Mouse (Mus musculus): ENCODE data around the gene Zfp933. TPM values are rescaled to one million over a fixed set of nuclear protein-coding genes. Genes with fewer than 3 reads are reported as not detected.

Zfp933 gene
- total and polyA plus RNA-seq, 3 experiments, result 2.0 to 5.6 (median 3.0) TPM

- in situ Hi-C loops (cut with MboI; ENCODE audit: low pct_ligation_motif_present, low pct_unique_long_range_greater_than_20kb, low sequenced_read_pairs) (no loop called here), dilution Hi-C loops (cut with MboI; ENCODE audit: extremely low pct_ligation_motif_present, extremely low pct_unique_long_range_greater_than_20kb, low sequenced_read_pairs) (no loop called here)
- TF ChIP-seq UBTF (IDR thresholded peaks at IDR 0.05; ENCODE audit: low read depth, low read length), result no peak
- TF ChIP-seq CTCF (conservative IDR thresholded peaks at IDR 0.05 in 1 of 2, IDR thresholded peaks at IDR 0.05 in 1 of 2; ENCODE audit: low read depth in 2 of 2, low read length in 2 of 2), result no peak
- no peak for TF ChIP-seq MXI1 (IDR thresholded peaks at IDR 0.05; ENCODE audit: low read depth, low read length)
- TF ChIP-seq MEF2A (IDR thresholded peaks at IDR 0.05; ENCODE audit: borderline replicate concordance, low read depth, low read length), result no peak
- no peak for TF ChIP-seq RAD21 (IDR thresholded peaks at IDR 0.05; ENCODE audit: low read depth, low read length)
- TF ChIP-seq E2F4 (IDR thresholded peaks at IDR 0.05; ENCODE audit: insufficient replicate concordance, low read depth, low read length), result no peak
- TF ChIP-seq TCF12 (IDR thresholded peaks at IDR 0.05; ENCODE audit: low read depth, low read length), result no peak
- no peak for TF ChIP-seq USF1 (IDR thresholded peaks at IDR 0.05; ENCODE audit: low read depth, low read length)
- no peak for TF ChIP-seq MAX (IDR thresholded peaks at IDR 0.05; ENCODE audit: low read length)
- no peak for TF ChIP-seq CHD2 (IDR thresholded peaks at IDR 0.05; ENCODE audit: low read length)
These were observed 30.4 kb upstream of the Zfp933 start for GRCm38 (mm10) chr4:147878537-147878936.

DNA sequence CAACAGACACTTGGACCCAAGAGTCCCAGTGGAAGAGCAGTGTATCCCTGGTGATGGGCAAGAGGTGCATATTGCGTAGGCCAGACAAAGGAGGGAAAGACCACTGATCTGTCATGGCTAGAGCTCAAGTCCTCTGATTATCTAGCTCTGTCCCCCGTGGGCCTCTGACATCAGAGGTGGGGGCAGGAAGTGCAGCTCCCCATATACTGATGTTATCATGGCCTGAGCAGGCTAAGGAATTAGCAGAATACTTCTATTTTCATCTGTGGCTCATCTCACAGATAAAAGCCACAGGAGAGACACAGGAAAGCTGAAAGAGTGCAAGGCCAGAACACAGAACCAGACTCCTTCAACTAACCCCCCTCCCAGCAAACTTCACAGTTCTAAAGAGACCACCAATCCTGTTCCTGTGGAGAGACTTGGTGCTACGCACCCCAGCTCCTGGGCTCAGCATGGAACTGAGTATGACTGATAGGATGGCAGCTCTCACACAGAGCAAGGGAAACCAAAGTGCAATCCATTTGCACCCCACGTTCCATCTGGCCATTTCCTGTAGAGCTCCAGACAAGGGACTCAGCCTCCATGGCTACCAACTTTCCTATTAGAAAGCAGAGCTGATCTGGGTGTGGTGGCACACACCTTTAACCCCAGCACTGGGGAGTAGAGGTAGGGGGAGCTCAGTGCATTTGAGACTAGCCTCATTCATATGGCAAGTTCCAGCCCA, 27.8 kb upstream of the Zfp933 start:
- Histone ChIP-seq H3K4me2 (ENCODE audit: insufficient read depth, low read depth, poor library complexity, severe bottlenecking) (no peak overlapping the region), H3K4me1 (ENCODE audit: control insufficient read depth in 1 of 2, insufficient read depth in 2 of 2) (no peaks in the 10 kb centered on the region), H3K9me3 (replicated peaks; ENCODE audit: low read length) (no peaks in the 10 kb centered on the region), H3K4me3 (replicated peaks in 1 of 3; ENCODE audit: low read depth in 2 of 3, low read length in 2 of 3, poor library complexity in 1 of 3) (no peak overlapping the region), H3K79me2 (replicated peaks; ENCODE audit: control insufficient read depth, extremely low read depth, insufficient read depth, poor library complexity, severe bottlenecking) (no peaks in the 10 kb centered on the region; the same call in 1 of the 2 replicates), H3K27ac (ENCODE audit: insufficient read depth, low read depth) (no peak overlapping the region), H3K36me3 (replicated peaks in 1 of 2; ENCODE audit: control insufficient read depth in 1 of 2, insufficient read depth in 1 of 2, low read length in 1 of 2) (peaks cover 79 to 81% of the 10 kb centered on the region in 2 experiments), H3K9ac (ENCODE audit: insufficient read depth, low read depth) (no peak overlapping the region), H3K27me3 (replicated peaks) (no peaks in the 10 kb centered on the region)
- in situ Hi-C loops (cut with MboI; ENCODE audit: low pct_ligation_motif_present, low pct_unique_long_range_greater_than_20kb, low sequenced_read_pairs), result no loop called here
- TF ChIP-seq TCF12 (IDR thresholded peaks at IDR 0.05; ENCODE audit: low read depth, low read length) (no peak), RAD21 (IDR thresholded peaks at IDR 0.05; ENCODE audit: low read depth, low read length) (no peak), NRF1 (IDR thresholded peaks at IDR 0.05; ENCODE audit: low read depth, low read length) (no peak), MAZ (IDR thresholded peaks at IDR 0.05; ENCODE audit: low read depth, low read length) (no peak), ZC3H11A (IDR thresholded peaks at IDR 0.05; ENCODE audit: low read depth, low read length) (no peak), MAFK (IDR thresholded peaks at IDR 0.05; ENCODE audit: insufficient replicate concordance, low read length) (no peak), ELF1 (IDR thresholded peaks at IDR 0.05; ENCODE audit: low read depth, low read length) (no peak), RCOR1 (conservative IDR thresholded peaks at IDR 0.05; ENCODE audit: low read depth, low read length) (no peak), ZMIZ1 (IDR thresholded peaks at IDR 0.05; ENCODE audit: low read depth, low read length) (no peak), MXI1 (IDR thresholded peaks at IDR 0.05; ENCODE audit: low read depth, low read length) (no peak), NELFE (IDR thresholded peaks at IDR 0.05; ENCODE audit: low read depth, low read length) (no peak)
- no peak for DNase-seq (ENCODE audit: extremely low read depth)
- dilution Hi-C loops (cut with MboI; ENCODE audit: extremely low pct_ligation_motif_present, extremely low pct_unique_long_range_greater_than_20kb, low sequenced_read_pairs), result no loop called here

More at GRCm38 (mm10) chr4:147878537-147878936, 30.4 kb upstream of the Zfp933 start:
- no peaks in the 10 kb centered on the region for H3K79me2 ChIP-seq (replicated peaks; ENCODE audit: control insufficient read depth, extremely low read depth, insufficient read depth, poor library complexity, severe bottlenecking)
- no peak overlapping the region for H3K27ac ChIP-seq (ENCODE audit: insufficient read depth, low read depth)
- no peak overlapping the region for H3K4me2 ChIP-seq (ENCODE audit: insufficient read depth, low read depth, poor library complexity, severe bottlenecking)
- DNase-seq (ENCODE audit: extremely low read depth), result no peak
- H3K36me3 ChIP-seq (replicated peaks in 1 of 2; ENCODE audit: control insufficient read depth in 1 of 2, insufficient read depth in 1 of 2, low read length in 1 of 2), result peaks cover 89 to 91% of the 10 kb centered on the region in 2 experiments
- no peaks in the 10 kb centered on the region for H3K4me1 ChIP-seq (ENCODE audit: control insufficient read depth in 1 of 2, insufficient read depth in 2 of 2)
- H3K4me3 ChIP-seq (replicated peaks in 1 of 3; ENCODE audit: low read depth in 2 of 3, low read length in 2 of 3, poor library complexity in 1 of 3), result no peak overlapping the region
- H3K9me3 ChIP-seq (replicated peaks; ENCODE audit: low read length), result no peaks in the 10 kb centered on the region
- no peaks in the 10 kb centered on the region for H3K27me3 ChIP-seq (replicated peaks)
- no peak overlapping the region for H3K9ac ChIP-seq (ENCODE audit: insufficient read depth, low read depth)

Measured in CH12.LX (cell line).